Mouse (Mus musculus): Measurements from ENCODE around the gene Prkca. TPM values are rescaled to one million over a fixed set of nuclear protein-coding genes. Genes with fewer than 3 reads are reported as not detected.

Prkca gene
- total and polyA plus RNA-seq, 3 experiments, result 11.6 to 33.4 (median 32.2) TPM

DNA sequence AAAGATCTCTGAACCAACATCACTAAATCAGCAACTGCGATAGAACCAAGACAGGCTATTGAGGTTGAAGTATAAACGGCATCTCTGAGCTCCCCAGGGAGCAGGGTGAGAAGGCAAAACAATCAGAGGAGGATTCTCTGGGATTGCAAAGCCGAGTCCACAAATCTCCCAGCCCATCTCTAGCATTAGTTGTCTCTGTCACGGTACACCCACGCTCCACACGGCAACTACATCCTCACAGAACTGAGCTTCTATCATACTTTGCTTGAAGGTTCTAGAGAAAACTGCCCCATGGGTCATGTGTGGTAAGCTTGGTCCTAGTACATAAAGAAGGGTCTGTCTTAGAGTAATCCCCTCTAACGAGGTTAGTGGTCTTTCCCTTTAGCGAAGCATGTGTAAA is 280.6 kb downstream of the Prkca start:
- Histone ChIP-seq H3K9ac (ENCODE audit: low read depth, low read length) (no peak overlapping the region), H3K27me3 (ENCODE audit: control insufficient read depth, insufficient read depth, low read length) (no peaks in the 10 kb centered on the region), H3K27ac (no peak overlapping the region), H3K4me3 (no peak overlapping the region), H3K4me1 (ENCODE audit: control insufficient read depth, insufficient read depth, low read length) (peaks cover 9% of the 10 kb centered on the region), H3K79me2 (replicated peaks; ENCODE audit: control insufficient read depth, insufficient read depth, low read length) (no peaks in the 10 kb centered on the region), H3K36me3 (ENCODE audit: control insufficient read depth, insufficient read depth, low read length) (no peaks in the 10 kb centered on the region)
- WGBS, result 76% methylated on average over 8 of the region's 8 CpGs
- TF ChIP-seq EP300 (IDR thresholded peaks at IDR 0.05; ENCODE audit: insufficient read depth, low read depth, low read length) (no peak), POLR2A (IDR thresholded peaks at IDR 0.05; ENCODE audit: insufficient read depth, low read depth, low read length) (no peak), CTCF (IDR thresholded peaks at IDR 0.05) (no peak)
- DNase-seq, result no peak
- intact Hi-C loops (cut with DNase I), result no loop called here

DNA sequence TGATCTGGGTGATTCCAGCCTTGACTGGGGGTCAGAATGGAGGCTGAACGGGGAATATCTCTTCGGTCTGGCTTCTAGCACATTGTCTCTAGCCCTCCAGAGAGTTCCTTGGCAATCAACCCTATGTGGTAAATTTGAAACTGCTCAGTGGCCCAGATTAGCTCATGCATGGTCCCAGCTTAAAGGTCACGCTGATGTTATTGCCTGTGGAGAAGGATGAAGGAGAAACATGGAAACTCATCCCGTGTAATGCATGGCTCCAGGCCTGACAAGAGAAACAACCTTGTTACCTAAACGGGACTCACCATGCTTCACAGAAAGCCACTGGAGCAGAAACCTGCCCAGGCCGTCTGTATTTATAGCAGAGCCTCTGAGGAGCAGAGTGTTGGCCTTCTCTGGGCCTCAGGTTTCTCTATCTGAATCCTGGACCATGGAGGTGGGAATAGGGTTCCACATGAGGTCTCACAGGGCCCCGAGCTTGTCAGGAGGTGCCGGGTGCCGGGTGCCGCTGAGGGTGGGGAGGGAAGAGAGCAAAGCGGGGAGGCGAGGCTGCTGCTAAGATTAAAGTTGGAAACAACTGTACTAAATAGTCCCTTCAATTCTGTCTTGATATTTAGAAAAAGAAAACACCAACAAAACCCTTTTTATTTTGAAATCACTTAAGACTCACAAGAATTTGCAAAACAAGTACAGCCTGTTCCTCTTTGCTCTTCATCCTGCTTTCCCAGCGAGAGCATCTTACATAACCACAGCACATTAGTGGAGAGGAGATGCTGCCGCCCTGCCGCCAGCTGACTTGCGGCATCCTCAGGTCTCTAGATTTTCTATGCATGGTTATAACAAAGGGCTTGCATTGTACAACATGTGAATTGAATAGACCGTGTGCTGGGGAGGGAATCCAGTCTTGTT is 281.9 kb downstream of the Prkca start:
- Histone ChIP-seq H3K27me3 (ENCODE audit: control insufficient read depth, insufficient read depth, low read length) (no peaks in the 10 kb centered on the region), H3K27ac (peak overlapping the region; percentile 74), H3K9ac (ENCODE audit: low read depth, low read length) (no peak overlapping the region), H3K4me1 (ENCODE audit: control insufficient read depth, insufficient read depth, low read length) (peaks cover 9% of the 10 kb centered on the region), H3K79me2 (replicated peaks; ENCODE audit: control insufficient read depth, insufficient read depth, low read length) (no peaks in the 10 kb centered on the region), H3K36me3 (ENCODE audit: control insufficient read depth, insufficient read depth, low read length) (no peaks in the 10 kb centered on the region), H3K4me3 (no peak overlapping the region)
- DNase-seq, result peak; percentile 36 to 48
- TF ChIP-seq POLR2A (IDR thresholded peaks at IDR 0.05; ENCODE audit: insufficient read depth, low read depth, low read length) (0 out of 2 replicates have a peak, but pooled peaks have one; percentile 37), CTCF (IDR thresholded peaks at IDR 0.05) (no peak), EP300 (IDR thresholded peaks at IDR 0.05; ENCODE audit: insufficient read depth, low read depth, low read length) (0 out of 2 replicates have a peak, but pooled peaks have one; percentile 25)
- intact Hi-C loops (cut with DNase I), result no loop called here
- 72% methylated on average over 17 of the region's 17 CpGs for WGBS

DNA sequence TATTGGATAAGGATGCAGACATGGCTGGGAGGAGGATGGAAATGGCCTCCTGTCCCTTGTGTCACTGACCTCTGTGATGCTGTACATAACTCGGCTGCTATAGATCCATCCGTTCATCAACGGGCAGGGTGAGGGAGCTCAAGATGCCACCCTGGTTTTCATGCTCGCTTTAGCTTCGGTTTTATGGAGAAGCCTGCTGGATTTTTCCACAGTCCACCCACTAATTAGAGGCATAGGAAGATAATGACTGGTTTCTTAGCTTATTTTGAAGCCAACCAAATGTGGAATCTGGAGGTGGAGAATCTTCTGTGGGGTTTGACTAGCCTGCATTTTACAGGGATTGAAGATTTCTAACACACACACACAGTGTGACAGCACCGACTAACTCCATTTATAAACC is 286.6 kb downstream of the Prkca start:
- Histone ChIP-seq H3K27ac (no peak overlapping the region), H3K79me2 (replicated peaks; ENCODE audit: control insufficient read depth, insufficient read depth, low read length) (no peaks in the 10 kb centered on the region), H3K4me3 (no peak overlapping the region), H3K9ac (ENCODE audit: low read depth, low read length) (no peak overlapping the region), H3K36me3 (ENCODE audit: control insufficient read depth, insufficient read depth, low read length) (no peaks in the 10 kb centered on the region), H3K4me1 (ENCODE audit: control insufficient read depth, insufficient read depth, low read length) (peaks cover 3% of the 10 kb centered on the region), H3K27me3 (ENCODE audit: control insufficient read depth, insufficient read depth, low read length) (no peaks in the 10 kb centered on the region)
- DNase-seq, result no peak
- 90% methylated on average over 6 of the region's 6 CpGs for WGBS
- no peak for TF ChIP-seq CTCF (IDR thresholded peaks at IDR 0.05)
- TF ChIP-seq POLR2A (IDR thresholded peaks at IDR 0.05; ENCODE audit: insufficient read depth, low read depth, low read length), result no peak
- no peak for TF ChIP-seq EP300 (IDR thresholded peaks at IDR 0.05; ENCODE audit: insufficient read depth, low read depth, low read length)
- intact Hi-C loops (cut with DNase I), result no loop called here

DNA sequence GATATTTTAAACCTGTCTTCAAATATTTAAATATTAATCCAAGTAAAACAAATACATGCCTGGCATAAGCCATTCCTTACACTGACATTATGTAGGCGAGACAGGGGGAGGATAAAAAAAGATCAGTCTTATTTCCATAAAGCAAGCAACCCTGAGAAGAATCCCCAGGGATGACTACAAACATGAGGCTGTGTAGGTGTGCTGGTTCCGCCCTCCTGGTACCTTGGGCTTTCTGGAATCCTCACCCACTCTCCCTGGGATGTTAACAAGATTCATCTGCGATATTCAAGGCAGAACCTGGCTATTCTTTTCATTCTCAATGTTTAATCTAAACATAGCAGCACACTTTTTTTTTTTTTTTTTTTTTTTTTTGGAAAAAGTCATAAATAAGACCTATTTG is 289.1 kb downstream of the Prkca start:
- no peak overlapping the region for H3K27ac ChIP-seq
- no peaks in the 10 kb centered on the region for H3K4me1 ChIP-seq (ENCODE audit: control insufficient read depth, insufficient read depth, low read length)
- TF ChIP-seq POLR2A (IDR thresholded peaks at IDR 0.05; ENCODE audit: insufficient read depth, low read depth, low read length) (no peak), CTCF (IDR thresholded peaks at IDR 0.05) (no peak), EP300 (IDR thresholded peaks at IDR 0.05; ENCODE audit: insufficient read depth, low read depth, low read length) (no peak)
- no peak overlapping the region for H3K9ac ChIP-seq (ENCODE audit: low read depth, low read length)
- 89% methylated on average over 3 of the region's 3 CpGs for WGBS
- intact Hi-C loops (cut with DNase I), result no loop called here
- no peaks in the 10 kb centered on the region for H3K79me2 ChIP-seq (replicated peaks; ENCODE audit: control insufficient read depth, insufficient read depth, low read length)
- H3K27me3 ChIP-seq (ENCODE audit: control insufficient read depth, insufficient read depth, low read length), result no peaks in the 10 kb centered on the region
- no peak overlapping the region for H3K4me3 ChIP-seq
- H3K36me3 ChIP-seq (ENCODE audit: control insufficient read depth, insufficient read depth, low read length), result no peaks in the 10 kb centered on the region
- no peak for DNase-seq

DNA sequence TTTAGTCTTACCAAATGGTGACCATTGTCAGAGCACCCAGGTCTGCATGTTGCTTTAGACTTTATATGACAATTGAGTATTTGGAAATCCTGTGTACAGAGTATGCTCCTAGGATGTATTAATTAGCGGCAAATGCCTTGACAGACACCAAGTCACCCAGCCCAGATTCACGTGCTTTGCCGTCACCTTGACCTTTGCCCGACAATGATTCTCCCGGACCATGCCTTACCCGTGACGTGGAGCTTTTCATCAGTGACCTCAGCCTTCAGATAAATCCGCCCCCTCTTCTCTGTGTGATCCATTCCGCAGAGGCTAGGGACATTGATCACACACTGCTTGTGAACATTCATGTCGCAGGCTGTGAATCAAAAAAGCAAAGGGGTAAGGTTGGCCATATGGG is 290.0 kb downstream of the Prkca start:
- no peak for DNase-seq
- Histone ChIP-seq H3K4me1 (ENCODE audit: control insufficient read depth, insufficient read depth, low read length) (no peaks in the 10 kb centered on the region), H3K4me3 (no peak overlapping the region), H3K27me3 (ENCODE audit: control insufficient read depth, insufficient read depth, low read length) (no peaks in the 10 kb centered on the region), H3K36me3 (ENCODE audit: control insufficient read depth, insufficient read depth, low read length) (no peaks in the 10 kb centered on the region), H3K9ac (ENCODE audit: low read depth, low read length) (no peak overlapping the region), H3K79me2 (replicated peaks; ENCODE audit: control insufficient read depth, insufficient read depth, low read length) (no peaks in the 10 kb centered on the region), H3K27ac (no peak overlapping the region)
- TF ChIP-seq EP300 (IDR thresholded peaks at IDR 0.05; ENCODE audit: insufficient read depth, low read depth, low read length) (no peak), POLR2A (IDR thresholded peaks at IDR 0.05; ENCODE audit: insufficient read depth, low read depth, low read length) (no peak), CTCF (IDR thresholded peaks at IDR 0.05) (no peak)
- 96% methylated on average over 10 of the region's 10 CpGs for WGBS
- intact Hi-C loops (cut with DNase I), result no loop called here

DNA sequence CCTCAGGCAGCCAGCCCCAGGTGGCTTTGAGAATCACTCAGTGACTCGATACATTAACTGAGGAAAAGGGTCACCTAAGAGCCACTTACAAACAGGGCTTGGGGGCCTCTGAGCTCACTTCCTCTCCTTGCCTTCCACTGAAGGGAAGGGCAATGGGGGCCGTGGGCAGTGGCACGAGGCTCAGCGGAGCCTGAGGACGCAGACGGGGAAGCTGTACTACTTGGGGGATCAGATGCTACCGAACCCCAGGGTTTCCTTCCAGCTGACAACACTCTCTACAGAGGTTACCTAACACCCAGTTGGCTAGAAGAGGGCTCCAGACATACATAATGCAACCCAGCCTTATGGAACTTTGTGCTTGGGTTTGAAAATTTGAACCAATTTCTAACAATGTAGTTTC is 302.1 kb downstream of the Prkca start:
- TF ChIP-seq CTCF (IDR thresholded peaks at IDR 0.05), result no peak
- no peak for TF ChIP-seq POLR2A (IDR thresholded peaks at IDR 0.05; ENCODE audit: insufficient read depth, low read depth, low read length)
- no peak for TF ChIP-seq EP300 (IDR thresholded peaks at IDR 0.05; ENCODE audit: insufficient read depth, low read depth, low read length)

More for the DNA sequence above, 302.1 kb downstream of the Prkca start:
- H3K27ac ChIP-seq, result no peak overlapping the region
- no peaks in the 10 kb centered on the region for H3K27me3 ChIP-seq (ENCODE audit: control insufficient read depth, insufficient read depth, low read length)
- DNase-seq, result no peak
- intact Hi-C loops (cut with DNase I), result no loop called here
- H3K9ac ChIP-seq (ENCODE audit: low read depth, low read length), result no peak overlapping the region
- H3K79me2 ChIP-seq (replicated peaks; ENCODE audit: control insufficient read depth, insufficient read depth, low read length), result no peaks in the 10 kb centered on the region
- no peaks in the 10 kb centered on the region for H3K4me1 ChIP-seq (ENCODE audit: control insufficient read depth, insufficient read depth, low read length)
- no peaks in the 10 kb centered on the region for H3K36me3 ChIP-seq (ENCODE audit: control insufficient read depth, insufficient read depth, low read length)
- WGBS, result 89% methylated on average over 7 of the region's 7 CpGs
- H3K4me3 ChIP-seq, result no peak overlapping the region

Measured in heart, adult 2 months (tissue).